In the genomic region with DNA sequence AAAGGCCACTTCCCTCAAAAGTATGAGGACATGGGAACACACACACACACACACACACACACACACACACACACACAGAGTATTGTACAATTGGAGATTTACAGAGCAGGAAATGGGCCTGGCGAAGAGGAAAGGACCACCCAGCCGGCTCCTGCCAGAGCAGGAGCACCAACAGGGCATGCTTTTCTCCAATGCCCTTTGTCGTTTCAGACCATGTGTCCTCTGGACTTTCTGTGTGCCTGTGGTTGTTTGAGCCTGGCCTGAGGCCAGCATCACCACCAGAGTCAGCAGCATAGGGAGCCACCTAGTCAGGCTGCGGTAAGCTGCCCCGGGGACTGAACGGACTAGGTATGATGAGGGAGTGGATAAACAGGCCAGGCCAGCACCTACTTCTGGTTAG, we compare ENCODE assay signal across 10 mouse cellular contexts. TPM values are rescaled to one million over a fixed set of nuclear protein-coding genes. Genes with fewer than 3 reads are reported as not detected.
A peak's percentile ranks its signal among the peaks of the same experiment; 100 is the strongest.
DNase-seq lines count a peak whose midpoint lies in the region; ATAC-seq and TF ChIP-seq lines count a peak whose summit lies in the region.
"Had no signal": no experiment of that assay in that cellular context is flagged by ENCODE, and none has a peak within 500 bp of the region (broad histone marks: within the 10 kb centered on the region; RNA-seq: fewer than 3 reads in every experiment).

No protein-coding gene starts in this region.

- peak; percentile 57 for ATAC-seq in liver, embryonic 13.5 days (ENCODE audit: low read depth)
- ATAC-seq in granulocyte monocyte progenitor cell, adult 5-6 weeks (replicated peaks; ENCODE audit: poor library complexity, severe bottlenecking): peak; percentile 72
- peak; percentile 78 for ATAC-seq in megakaryocyte progenitor cell, adult 5-6 weeks (replicated peaks; ENCODE audit: poor library complexity)
- ATAC-seq in monocyte, adult 5-6 weeks (replicated peaks; ENCODE audit: insufficient number of reproducible peaks, low FRiP score, low TSS enrichment, poor library complexity, severe bottlenecking): no peak

- no peaks in the 10 kb centered on the region for H3K27me3 ChIP-seq in liver, embryonic 13.5 days
- no peaks in the 10 kb centered on the region for H3K27me3 ChIP-seq in thymus, adult 2 months (ENCODE audit: control insufficient read depth, insufficient read depth, low read length)

- WGBS in liver, embryonic 13.5 days (ENCODE audit: insufficient replicate concordance): 61% methylated on average over 6 of the region's 6 CpGs
- 51% methylated on average over 6 of the region's 6 CpGs for WGBS in thymus, adult 2 months

- no peaks in the 10 kb centered on the region for H3K9me3 ChIP-seq in liver, embryonic 13.5 days (replicated peaks)

- no peak overlapping the region for H3K4me3 ChIP-seq in liver, embryonic 13.5 days (replicated peaks)
- no peak overlapping the region for H3K4me3 ChIP-seq in thymus, adult 2 months (ENCODE audit: control insufficient read depth, insufficient read depth, low read length)

- no peaks in the 10 kb centered on the region for H3K36me3 ChIP-seq in liver, embryonic 13.5 days
- H3K36me3 ChIP-seq in thymus, adult 2 months (ENCODE audit: control insufficient read depth, insufficient read depth, low read length): no peaks in the 10 kb centered on the region

- no peak overlapping the region for H3K4me2 ChIP-seq in liver, embryonic 13.5 days

- no peak overlapping the region for H3K27ac ChIP-seq in liver, embryonic 13.5 days
- H3K27ac ChIP-seq in thymus, adult 2 months (ENCODE audit: control insufficient read depth, insufficient read depth, low read length): no peak overlapping the region

- no peak overlapping the region for H3K9ac ChIP-seq in liver, embryonic 13.5 days

- TF ChIP-seq CTCF in thymus, adult 2 months (IDR thresholded peaks at IDR 0.05; ENCODE audit: borderline replicate concordance, control insufficient read depth, extremely low read depth, insufficient read depth, low read length, poor library complexity): no peak

- no peak for TF ChIP-seq POLR2A in thymus, adult 2 months (IDR thresholded peaks at IDR 0.05; ENCODE audit: control insufficient read depth, extremely low read depth, insufficient read depth, low read length, poor library complexity)

- DNase-seq in liver, embryonic 13.5 days: no peak
- DNase-seq in liver: no peak
- peak; percentile 86 for DNase-seq in kidney, postnatal 14 days
- no peak for DNase-seq in thymus, adult 2 months
- DNase-seq in yolk sac, embryonic 10.5 days (ENCODE audit: low spot score): no peak
- DNase-seq: cerebellum, adult 18-20 months had no signal

- no peaks in the 10 kb centered on the region for H3K4me1 ChIP-seq in liver, embryonic 13.5 days (replicated peaks)
- H3K4me1 ChIP-seq in thymus, adult 2 months (replicated peaks; ENCODE audit: control insufficient read depth, insufficient read depth, low read length): 0 out of 2 replicates have a peak, but pooled peaks cover 4% of the 10 kb centered on the region

RNA-seq across cellular contexts. Expression of gene Ppp1r16b, which starts 6.4 kb away (rescaled TPM):
- polyA plus RNA-seq in liver, embryonic 13.5 days (2015; fragmentation: Nextera tagmentation; extraction: Ambion mirVana): 1.3 TPM in 2 replicates
- 0.21 TPM in 1 of 2 replicates, not detected in the other for total RNA-seq in granulocyte monocyte progenitor cell, adult 5-6 weeks (2014; fragmentation: Nextera tagmentation)
- 0.31 TPM in 1 of 2 replicates, not detected in the other for total RNA-seq in granulocyte monocyte progenitor cell, adult 5-6 weeks (2017)
- total RNA-seq in megakaryocyte progenitor cell, adult 5-6 weeks (2015): 0.17 and 0.30 TPM in 2 replicates
- total RNA-seq in megakaryocyte progenitor cell, adult 5-6 weeks (2017): 0.07 and 0.08 TPM in 2 replicates
- polyA plus RNA-seq in thymus, adult 2 months (2012; rRNA removed): 55.8 and 61.4 TPM in 2 replicates
- 16.0 to 28.4 TPM (median 16.3 TPM) in 3 replicates for total RNA-seq in monocyte, adult 5-6 weeks (2017)

RNA-seq across cellular contexts. Expression of gene Actr5, which starts 34.1 kb away (rescaled TPM):
- polyA plus RNA-seq in liver, embryonic 13.5 days (2015; fragmentation: Nextera tagmentation; extraction: Ambion mirVana): 5.4 and 6.3 TPM in 2 replicates
- 15.6 and 18.5 TPM in 2 replicates for total RNA-seq in granulocyte monocyte progenitor cell, adult 5-6 weeks (2014; fragmentation: Nextera tagmentation)
- total RNA-seq in granulocyte monocyte progenitor cell, adult 5-6 weeks (2017): 15.8 and 21.6 TPM in 2 replicates
- 9.1 and 14.7 TPM in 2 replicates for total RNA-seq in megakaryocyte progenitor cell, adult 5-6 weeks (2015)
- total RNA-seq in megakaryocyte progenitor cell, adult 5-6 weeks (2017): 14.5 and 18.7 TPM in 2 replicates
- 24.8 and 26.2 TPM in 2 replicates for polyA plus RNA-seq in thymus, adult 2 months (2012; rRNA removed)
- total RNA-seq in monocyte, adult 5-6 weeks (2017): 22.5 to 30.7 TPM (median 30.6 TPM) in 3 replicates

RNA-seq across cellular contexts. Expression of gene Slc32a1, which starts 48.3 kb away (rescaled TPM):
- not detected in 2 replicates for polyA plus RNA-seq in liver, embryonic 13.5 days (2015; fragmentation: Nextera tagmentation; extraction: Ambion mirVana)
- not detected in 2 replicates for total RNA-seq in granulocyte monocyte progenitor cell, adult 5-6 weeks (2014; fragmentation: Nextera tagmentation)
- total RNA-seq in granulocyte monocyte progenitor cell, adult 5-6 weeks (2017): not detected in 2 replicates
- total RNA-seq in megakaryocyte progenitor cell, adult 5-6 weeks (2015): 0.05 TPM in 1 of 2 replicates, not detected in the other
- total RNA-seq in megakaryocyte progenitor cell, adult 5-6 weeks (2017): 0.04 TPM in 1 of 2 replicates, not detected in the other
- polyA plus RNA-seq in thymus, adult 2 months (2012; rRNA removed): 0.11 and 0.13 TPM in 2 replicates
- total RNA-seq in monocyte, adult 5-6 weeks (2017): not detected in 3 replicates
- total RNA-seq: heart, postnatal 14 days had no signal

Comparison
In these comparisons a context has a peak if more than half of its experiments do, and no peak if none do; other contexts are left out.
1. RNA of gene Ppp1r16b, which starts 6.4 kb away (total RNA-seq): 16.0 to 28.4 TPM in monocyte, adult 5-6 weeks; 0.21 to 0.31 TPM in granulocyte monocyte progenitor cell, adult 5-6 weeks and 0.07 to 0.30 TPM in megakaryocyte progenitor cell, adult 5-6 weeks; every median in the first group is over 10 times any median in the second.